Mouse (Mus musculus): ENCODE measurements at regions not wholly inside any gene's neighbourhood (a gene's known extent, or its start where the extent isn't known, plus 50 kb on each side); places are given as distances from the start of the nearest gene placed in this dataset.

DNA sequence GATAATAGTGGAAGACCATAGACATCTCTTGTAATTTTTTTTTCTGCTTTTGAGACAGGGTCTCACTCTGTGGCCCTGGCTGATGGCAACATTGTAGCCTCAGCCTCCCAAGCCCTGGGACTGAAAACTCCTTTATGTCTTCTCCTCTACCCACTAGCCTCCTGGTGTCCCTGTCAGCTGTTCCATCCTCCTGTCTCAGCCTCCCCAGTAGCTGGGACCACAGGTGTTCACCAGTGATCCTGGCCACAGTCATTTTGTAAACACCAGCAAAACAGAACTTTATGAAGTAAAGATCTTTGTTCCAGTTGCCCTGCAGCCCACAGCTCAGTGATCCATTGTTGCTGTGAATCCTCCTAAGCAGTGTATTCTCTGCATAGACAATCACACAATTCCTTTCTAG, 129.9 kb upstream of the Eya4 start:
- H3K27me3 ChIP-seq (ENCODE audit: insufficient read depth, low read length), result no peaks in the 10 kb centered on the region
- H3K4me3 ChIP-seq (ENCODE audit: low read depth, low read length), result no peak overlapping the region
- H3K9me3 ChIP-seq (replicated peaks), result no peaks in the 10 kb centered on the region
- TF ChIP-seq GATA2 (IDR thresholded peaks at IDR 0.05; ENCODE audit: borderline replicate concordance, low read depth, low read length) (no peak), TAL1 (conservative IDR thresholded peaks at IDR 0.05; ENCODE audit: low read depth, low read length) (no peak), GATA1 (IDR thresholded peaks at IDR 0.05; ENCODE audit: borderline replicate concordance, low read length) (no peak), CTCF (IDR thresholded peaks at IDR 0.05; ENCODE audit: low read depth, low read length) (no peak), POLR2AphosphoS5 (IDR thresholded peaks at IDR 0.05; ENCODE audit: insufficient replicate concordance, low read depth, low read length) (no peak)
- H3K36me3 ChIP-seq (replicated peaks), result no peaks in the 10 kb centered on the region
- no peak for DNase-seq (ENCODE audit: low spot score)
- ATAC-seq (ENCODE audit: extremely low read depth, insufficient number of reproducible peaks, low FRiP score, poor library complexity, severe bottlenecking), result no peak
- no peaks in the 10 kb centered on the region for H3K4me1 ChIP-seq (ENCODE audit: insufficient read depth, low read depth, low read length)

DNA sequence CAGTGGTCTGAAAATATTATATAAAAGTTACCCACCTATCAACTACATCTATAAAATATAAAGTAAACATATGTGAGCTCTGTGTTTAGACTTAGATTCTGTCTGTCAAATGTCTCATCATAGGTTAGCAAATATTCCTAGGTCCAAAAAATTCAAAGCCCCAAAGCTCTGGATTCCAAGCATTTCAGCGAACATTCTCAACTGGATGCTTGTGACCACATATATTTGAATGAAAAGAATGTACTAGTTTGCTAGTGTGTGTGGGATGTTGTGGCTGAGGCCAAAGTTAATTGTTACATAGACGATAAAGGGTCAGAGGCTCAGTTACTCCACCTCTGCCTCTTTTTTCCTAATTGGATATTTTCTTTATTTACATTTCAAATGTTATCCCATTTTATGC, 128.3 kb upstream of the Eya4 start:
- no peak overlapping the region for H3K4me3 ChIP-seq (ENCODE audit: low read depth, low read length)
- no peaks in the 10 kb centered on the region for H3K27me3 ChIP-seq (ENCODE audit: insufficient read depth, low read length)
- DNase-seq (ENCODE audit: low spot score) (no peak), ATAC-seq (ENCODE audit: extremely low read depth, insufficient number of reproducible peaks, low FRiP score, poor library complexity, severe bottlenecking) (no peak)
- H3K4me1 ChIP-seq (ENCODE audit: insufficient read depth, low read depth, low read length), result no peaks in the 10 kb centered on the region
- H3K36me3 ChIP-seq (replicated peaks), result no peaks in the 10 kb centered on the region
- no peaks in the 10 kb centered on the region for H3K9me3 ChIP-seq (replicated peaks)
- TF ChIP-seq CTCF (IDR thresholded peaks at IDR 0.05; ENCODE audit: low read depth, low read length) (no peak), GATA1 (IDR thresholded peaks at IDR 0.05; ENCODE audit: borderline replicate concordance, low read length) (no peak), GATA2 (IDR thresholded peaks at IDR 0.05; ENCODE audit: borderline replicate concordance, low read depth, low read length) (no peak), POLR2AphosphoS5 (IDR thresholded peaks at IDR 0.05; ENCODE audit: insufficient replicate concordance, low read depth, low read length) (no peak), TAL1 (conservative IDR thresholded peaks at IDR 0.05; ENCODE audit: low read depth, low read length) (no peak)

DNA sequence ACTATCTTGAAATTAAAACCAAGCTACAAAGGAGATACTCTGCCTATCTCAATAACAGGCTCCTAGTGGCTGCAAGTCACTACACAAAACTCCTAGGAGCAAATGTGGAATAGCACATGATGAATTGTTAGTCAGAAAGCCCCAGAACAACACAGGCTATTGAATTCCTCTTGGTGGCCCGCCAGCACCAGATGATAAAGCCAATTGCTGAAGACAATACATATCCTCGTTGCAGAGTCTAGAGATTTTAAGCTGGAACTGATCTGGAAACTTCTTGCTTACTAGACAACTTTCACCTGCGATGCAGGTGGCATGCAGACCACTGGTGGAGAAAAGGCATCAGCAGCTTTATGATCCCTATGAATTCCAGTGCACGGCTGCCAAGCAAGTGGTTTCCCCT, 126.5 kb upstream of the Eya4 start:
- DNase-seq (ENCODE audit: low spot score), result no peak
- H3K27me3 ChIP-seq (ENCODE audit: insufficient read depth, low read length), result no peaks in the 10 kb centered on the region
- TF ChIP-seq TAL1 (conservative IDR thresholded peaks at IDR 0.05; ENCODE audit: low read depth, low read length) (no peak), GATA2 (IDR thresholded peaks at IDR 0.05; ENCODE audit: borderline replicate concordance, low read depth, low read length) (no peak), GATA1 (IDR thresholded peaks at IDR 0.05; ENCODE audit: borderline replicate concordance, low read length) (no peak), CTCF (IDR thresholded peaks at IDR 0.05; ENCODE audit: low read depth, low read length) (no peak), POLR2AphosphoS5 (IDR thresholded peaks at IDR 0.05; ENCODE audit: insufficient replicate concordance, low read depth, low read length) (no peak)

DNA sequence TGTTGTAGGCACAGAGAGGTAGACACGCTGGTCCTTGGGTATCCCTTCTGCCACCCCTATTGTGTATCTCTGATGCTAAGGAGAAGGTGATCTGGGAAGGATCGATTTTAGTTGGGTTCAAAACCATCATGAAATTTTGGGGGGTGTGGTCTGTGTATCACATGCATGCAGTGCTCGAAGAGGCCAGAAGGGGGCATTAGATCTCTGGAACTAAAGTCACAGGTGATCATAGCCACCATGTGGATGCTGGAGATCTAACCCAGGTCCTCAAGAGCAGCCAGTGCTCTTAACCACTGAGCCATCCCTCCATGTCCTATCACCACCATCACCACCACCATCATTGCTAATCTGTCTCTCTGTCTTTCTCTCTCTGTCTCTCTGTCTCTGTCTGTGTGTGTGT, 100.4 kb upstream of the Eya4 start:
- DNase-seq (ENCODE audit: low spot score) (no peak), ATAC-seq (ENCODE audit: extremely low read depth, insufficient number of reproducible peaks, low FRiP score, poor library complexity, severe bottlenecking) (no peak)
- no peaks in the 10 kb centered on the region for H3K9me3 ChIP-seq (replicated peaks)
- H3K4me3 ChIP-seq (ENCODE audit: low read depth, low read length), result no peak overlapping the region
- no peaks in the 10 kb centered on the region for H3K4me1 ChIP-seq (ENCODE audit: insufficient read depth, low read depth, low read length)
- TF ChIP-seq POLR2AphosphoS5 (IDR thresholded peaks at IDR 0.05; ENCODE audit: insufficient replicate concordance, low read depth, low read length), result no peak
- no peak for TF ChIP-seq CTCF (IDR thresholded peaks at IDR 0.05; ENCODE audit: low read depth, low read length)
- TF ChIP-seq GATA1 (IDR thresholded peaks at IDR 0.05; ENCODE audit: borderline replicate concordance, low read length), result no peak
- no peak for TF ChIP-seq GATA2 (IDR thresholded peaks at IDR 0.05; ENCODE audit: borderline replicate concordance, low read depth, low read length)
- no peak for TF ChIP-seq TAL1 (conservative IDR thresholded peaks at IDR 0.05; ENCODE audit: low read depth, low read length)
- no peaks in the 10 kb centered on the region for H3K36me3 ChIP-seq (replicated peaks)
- H3K27me3 ChIP-seq (ENCODE audit: insufficient read depth, low read length), result no peaks in the 10 kb centered on the region

More for the DNA sequence above, 126.5 kb upstream of the Eya4 start:
- H3K4me3 ChIP-seq (ENCODE audit: low read depth, low read length), result no peak overlapping the region
- no peak for ATAC-seq (ENCODE audit: extremely low read depth, insufficient number of reproducible peaks, low FRiP score, poor library complexity, severe bottlenecking)
- no peaks in the 10 kb centered on the region for H3K36me3 ChIP-seq (replicated peaks)
- no peaks in the 10 kb centered on the region for H3K4me1 ChIP-seq (ENCODE audit: insufficient read depth, low read depth, low read length)
- H3K9me3 ChIP-seq (replicated peaks), result no peaks in the 10 kb centered on the region

DNA sequence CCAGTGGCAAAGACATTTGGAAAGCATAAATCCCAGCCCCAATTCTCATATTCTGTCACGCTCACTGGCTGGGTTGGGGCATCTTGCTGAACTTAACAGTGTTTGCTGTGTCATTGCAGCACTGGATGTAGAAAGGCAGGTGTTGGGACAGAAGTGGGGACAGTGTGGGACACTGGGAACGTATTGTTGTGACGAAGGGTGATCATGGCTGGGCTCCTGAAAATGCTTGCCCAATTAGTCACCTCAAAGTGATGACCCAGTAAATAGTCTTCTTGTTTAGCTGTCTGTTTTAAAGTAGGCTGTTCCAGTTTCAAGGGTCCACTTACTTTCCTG, 100.0 kb upstream of the Eya4 start:
- DNase-seq (ENCODE audit: low spot score), result no peak
- Histone ChIP-seq H3K36me3 (replicated peaks) (no peaks in the 10 kb centered on the region), H3K4me3 (ENCODE audit: low read depth, low read length) (no peak overlapping the region), H3K9me3 (replicated peaks) (no peaks in the 10 kb centered on the region), H3K4me1 (ENCODE audit: insufficient read depth, low read depth, low read length) (no peaks in the 10 kb centered on the region), H3K27me3 (ENCODE audit: insufficient read depth, low read length) (no peaks in the 10 kb centered on the region)
- TF ChIP-seq GATA2 (IDR thresholded peaks at IDR 0.05; ENCODE audit: borderline replicate concordance, low read depth, low read length) (no peak), GATA1 (IDR thresholded peaks at IDR 0.05; ENCODE audit: borderline replicate concordance, low read length) (no peak), CTCF (IDR thresholded peaks at IDR 0.05; ENCODE audit: low read depth, low read length) (no peak), POLR2AphosphoS5 (IDR thresholded peaks at IDR 0.05; ENCODE audit: insufficient replicate concordance, low read depth, low read length) (no peak), TAL1 (conservative IDR thresholded peaks at IDR 0.05; ENCODE audit: low read depth, low read length) (no peak)
- ATAC-seq (ENCODE audit: extremely low read depth, insufficient number of reproducible peaks, low FRiP score, poor library complexity, severe bottlenecking), result no peak

DNA sequence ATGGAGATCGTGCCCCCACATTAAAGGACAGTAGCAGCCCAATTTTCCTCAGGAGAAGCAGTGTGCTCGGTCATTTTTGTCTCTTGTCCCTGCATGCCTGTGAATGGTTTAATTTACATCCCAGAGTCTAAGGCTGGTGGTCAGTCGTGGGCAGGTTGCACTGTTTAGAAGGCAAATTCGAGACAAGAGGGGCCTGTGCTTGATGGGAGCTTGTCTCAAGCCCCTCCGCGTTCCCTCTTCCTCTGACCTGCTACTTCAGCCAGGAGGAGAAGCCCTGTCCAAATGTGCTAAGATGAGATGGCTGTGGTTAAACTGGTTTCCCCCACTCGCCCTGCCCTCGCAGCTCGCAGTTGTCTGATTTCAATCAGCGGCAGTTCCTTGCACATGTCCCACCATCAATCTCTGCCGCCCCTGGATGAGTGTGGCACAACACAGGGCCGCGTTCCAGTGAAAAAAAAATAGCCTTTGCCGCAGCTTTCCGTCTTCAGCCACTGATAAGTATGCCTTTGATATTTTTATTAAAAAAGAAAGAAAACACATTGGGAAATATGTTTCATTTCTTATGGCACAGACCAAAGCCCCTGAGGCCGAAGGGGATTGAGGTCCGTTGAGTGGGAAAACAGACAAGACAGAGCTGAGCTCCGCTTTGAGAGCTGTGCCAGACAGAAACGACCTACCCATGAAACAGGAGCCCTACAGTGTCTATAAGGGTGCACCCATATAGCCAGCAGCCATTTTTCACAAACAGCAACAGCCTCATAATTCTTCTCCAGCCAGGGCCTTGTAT, 99.5 kb upstream of the Eya4 start:
- no peak overlapping the region for H3K4me3 ChIP-seq (ENCODE audit: low read depth, low read length)
- DNase-seq (ENCODE audit: low spot score), result no peak

More for the DNA sequence above, 99.5 kb upstream of the Eya4 start:
- H3K4me1 ChIP-seq (ENCODE audit: insufficient read depth, low read depth, low read length), result no peaks in the 10 kb centered on the region
- no peaks in the 10 kb centered on the region for H3K36me3 ChIP-seq (replicated peaks)
- TF ChIP-seq TAL1 (conservative IDR thresholded peaks at IDR 0.05; ENCODE audit: low read depth, low read length) (no peak), GATA2 (IDR thresholded peaks at IDR 0.05; ENCODE audit: borderline replicate concordance, low read depth, low read length) (no peak), POLR2AphosphoS5 (IDR thresholded peaks at IDR 0.05; ENCODE audit: insufficient replicate concordance, low read depth, low read length) (no peak), CTCF (IDR thresholded peaks at IDR 0.05; ENCODE audit: low read depth, low read length) (no peak), GATA1 (IDR thresholded peaks at IDR 0.05; ENCODE audit: borderline replicate concordance, low read length) (no peak)
- no peaks in the 10 kb centered on the region for H3K9me3 ChIP-seq (replicated peaks)
- ATAC-seq (ENCODE audit: extremely low read depth, insufficient number of reproducible peaks, low FRiP score, poor library complexity, severe bottlenecking), result no peak
- H3K27me3 ChIP-seq (ENCODE audit: insufficient read depth, low read length), result no peaks in the 10 kb centered on the region
